Comparison of ENCODE assay signal across 8 mouse cellular contexts in the genomic region with DNA sequence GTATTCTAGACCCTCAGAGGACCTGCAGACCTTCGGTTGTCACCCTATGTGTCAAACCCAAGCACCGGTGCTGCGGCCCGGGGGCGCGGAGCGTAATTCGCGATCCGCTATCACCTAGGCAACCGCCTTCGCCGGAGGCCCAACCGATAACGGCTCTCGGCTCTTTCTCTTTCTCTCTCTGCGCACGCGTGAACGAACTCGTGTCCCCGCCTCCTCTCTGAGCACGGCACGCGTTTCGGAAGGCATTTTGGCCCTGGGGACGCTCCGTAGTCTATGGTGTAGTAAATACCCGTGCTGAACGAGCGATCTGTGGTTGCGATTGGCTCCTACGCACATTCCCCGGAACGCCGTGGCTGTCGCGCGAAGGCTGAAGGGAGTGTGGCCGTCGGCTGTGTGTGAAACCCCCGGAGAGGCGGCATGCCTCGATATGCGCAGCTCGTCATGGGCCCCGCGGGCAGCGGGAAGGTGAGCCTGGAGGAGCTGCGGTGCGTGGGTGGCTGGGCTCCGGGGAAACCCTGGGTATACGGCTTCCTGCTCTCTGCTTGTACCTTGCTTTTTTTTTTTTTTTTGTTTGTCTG. TPM values are rescaled to one million over a fixed set of nuclear protein-coding genes. Genes with fewer than 3 reads are reported as not detected.
DNase-seq lines count a peak whose midpoint lies in the region; ATAC-seq lines count a peak whose summit lies in the region.

A gene (minus strand): TSS at position 173 of the 578 bp plus-strand sequence.

- peak; percentile 100 for DNase-seq in adipocyte (ENCODE audit: low spot score)
- DNase-seq in embryo, embryonic 10 days (ENCODE audit: low spot score) = peak; percentile 100
- peak; percentile 98 for DNase-seq in gastrocnemius, postnatal 10 days
- DNase-seq in induced T-regulatory cell, adult 2 months (ENCODE audit: low read depth) = peak; percentile 100
- peak; percentile 96 to 100 for DNase-seq in left cerebral cortex, adult 9 months (ENCODE audit: low spot score in 2 of 2)
- DNase-seq in right cerebral cortex, postnatal 14 days = peak; percentile 99
- DNase-seq in urinary bladder, postnatal 4 days (ENCODE audit: low spot score in 2 of 2) = peak; percentile 97 to 99

- peak; percentile 97 for ATAC-seq in megakaryocyte progenitor cell, adult 5-6 weeks (replicated peaks; ENCODE audit: poor library complexity)

RNA-seq across cellular contexts. Expression of the gene that starts here (rescaled TPM):
- 10 to 100 TPM in 1 of 2 experiments, 1 to 10 TPM in 1; 9.7 to 11.5 TPM for total RNA-seq in gastrocnemius, postnatal 10 days (2021)
- 31.8 and 41.0 TPM in 2 replicates for total RNA-seq in megakaryocyte progenitor cell, adult 5-6 weeks (2015)
- total RNA-seq in megakaryocyte progenitor cell, adult 5-6 weeks (2017) = 42.1 and 48.5 TPM in 2 replicates

Comparison
In these comparisons a context has a peak if more than half of its experiments do, and no peak if none do; other contexts are left out.
1. Peak in every context shown above with its lines: DNase-seq and ATAC-seq.